Mouse (Mus musculus): ENCODE measurements at regions not wholly inside any gene's neighbourhood (a gene's known extent, or its start where the extent isn't known, plus 50 kb on each side); places are given as distances from the start of the nearest gene placed in this dataset.

- ATAC-seq (ENCODE audit: low FRiP score, low TSS enrichment) = no peak
- no peak for TF ChIP-seq CTCF (IDR thresholded peaks at IDR 0.05; ENCODE audit: low read depth)
- TF ChIP-seq EP300 (optimal IDR thresholded peaks at IDR 0.05) = no peak
Measured at GRCm38 (mm10) chr14:66460795-66461194, 451.8 kb upstream of the Gulo start.

DNA sequence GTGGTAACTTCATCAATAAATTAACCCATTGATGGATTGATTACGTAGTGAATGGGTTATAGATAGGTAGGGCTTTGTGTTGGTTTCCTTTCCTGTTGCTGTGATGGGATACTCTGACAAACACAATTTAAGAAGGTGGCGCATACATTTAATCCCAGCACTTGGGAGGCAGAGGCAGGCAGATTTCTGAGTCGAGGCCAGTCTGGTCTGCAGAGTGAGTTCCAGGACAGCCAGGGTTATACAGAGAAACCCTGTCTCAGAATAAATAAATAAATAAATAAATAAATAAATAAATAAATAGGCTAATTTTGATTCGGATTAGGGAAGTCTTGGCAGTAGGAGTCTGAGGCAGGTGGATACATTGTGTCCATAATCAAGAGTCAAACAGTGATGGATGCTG lies 449.7 kb upstream of the Gulo start:
- ATAC-seq (ENCODE audit: low FRiP score, low TSS enrichment) (no peak), DNase-seq (ENCODE audit: low spot score) (no peak)
- H3K4me3 ChIP-seq (ENCODE audit: low read depth, low read length) = no peak overlapping the region
- no peak overlapping the region for H3K27ac ChIP-seq (replicated peaks)
- H3K4me1 ChIP-seq (replicated peaks; ENCODE audit: control insufficient read depth, insufficient read depth) = no peaks in the 10 kb centered on the region
- no peaks in the 10 kb centered on the region for H3K36me3 ChIP-seq (ENCODE audit: control insufficient read depth, insufficient read depth, low read length)
- no peaks in the 10 kb centered on the region for H3K27me3 ChIP-seq (ENCODE audit: control insufficient read depth, insufficient read depth, low read length)
- no peak overlapping the region for H3K4me2 ChIP-seq (replicated peaks; ENCODE audit: low read depth)
- no peaks in the 10 kb centered on the region for H3K9me3 ChIP-seq (ENCODE audit: control insufficient read depth, low read length)
- no peak overlapping the region for H3K9ac ChIP-seq (ENCODE audit: low read length)
- WGBS = 90% methylated on average over 4 of the region's 4 CpGs
- no peak for TF ChIP-seq CTCF (IDR thresholded peaks at IDR 0.05; ENCODE audit: low read depth)
- no peak for TF ChIP-seq EP300 (optimal IDR thresholded peaks at IDR 0.05)

More at GRCm38 (mm10) chr14:66460795-66461194, 451.8 kb upstream of the Gulo start:
- Histone ChIP-seq H3K27me3 (ENCODE audit: control insufficient read depth, insufficient read depth, low read length) (no peaks in the 10 kb centered on the region), H3K4me1 (replicated peaks; ENCODE audit: control insufficient read depth, insufficient read depth) (no peaks in the 10 kb centered on the region), H3K9ac (ENCODE audit: low read length) (no peak overlapping the region), H3K4me3 (ENCODE audit: low read depth, low read length) (no peak overlapping the region), H3K4me2 (replicated peaks; ENCODE audit: low read depth) (no peak overlapping the region), H3K9me3 (ENCODE audit: control insufficient read depth, low read length) (no peaks in the 10 kb centered on the region), H3K27ac (replicated peaks) (no peak overlapping the region), H3K36me3 (ENCODE audit: control insufficient read depth, insufficient read depth, low read length) (no peaks in the 10 kb centered on the region)
- DNase-seq (ENCODE audit: low spot score) = no peak
- 73% methylated on average over 3 of the region's 3 CpGs for WGBS

DNA sequence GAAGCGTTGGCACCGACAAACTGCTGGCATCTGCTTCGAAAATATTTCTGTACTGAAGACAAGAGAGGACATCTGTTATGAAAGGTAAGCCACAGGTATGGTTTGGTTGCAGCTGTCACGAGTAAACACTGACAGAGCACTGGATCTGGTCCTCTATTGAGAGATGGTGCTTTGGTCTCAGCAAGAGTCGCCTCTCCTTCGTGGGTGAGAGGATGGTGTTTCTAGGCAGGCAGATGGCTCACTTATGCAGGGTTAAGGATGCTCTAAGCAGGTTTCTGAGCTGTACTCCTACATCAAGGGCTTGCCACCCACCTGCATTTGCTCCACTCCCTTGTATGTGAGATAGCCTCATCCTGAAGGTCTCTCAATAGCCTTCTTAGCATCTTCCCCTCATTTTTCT lies 448.3 kb upstream of the Gulo start:
- TF ChIP-seq CTCF (IDR thresholded peaks at IDR 0.05; ENCODE audit: low read depth) (no peak), EP300 (optimal IDR thresholded peaks at IDR 0.05) (no peak)
- Histone ChIP-seq H3K36me3 (ENCODE audit: control insufficient read depth, insufficient read depth, low read length) (no peaks in the 10 kb centered on the region), H3K27me3 (ENCODE audit: control insufficient read depth, insufficient read depth, low read length) (no peaks in the 10 kb centered on the region), H3K4me1 (replicated peaks; ENCODE audit: control insufficient read depth, insufficient read depth) (no peaks in the 10 kb centered on the region), H3K27ac (replicated peaks) (no peak overlapping the region), H3K9me3 (ENCODE audit: control insufficient read depth, low read length) (no peaks in the 10 kb centered on the region), H3K4me3 (ENCODE audit: low read depth, low read length) (no peak overlapping the region), H3K4me2 (replicated peaks; ENCODE audit: low read depth) (no peak overlapping the region), H3K9ac (ENCODE audit: low read length) (no peak overlapping the region)
- DNase-seq (ENCODE audit: low spot score) (no peak), ATAC-seq (ENCODE audit: low FRiP score, low TSS enrichment) (no peak)
- 81% methylated on average over 6 of the region's 6 CpGs for WGBS

- H3K4me2 ChIP-seq (replicated peaks; ENCODE audit: low read depth) = no peak overlapping the region
- DNase-seq (ENCODE audit: low spot score) (no peak), ATAC-seq (ENCODE audit: low FRiP score, low TSS enrichment) (no peak)
- H3K27ac ChIP-seq (replicated peaks) = no peak overlapping the region
- H3K4me1 ChIP-seq (replicated peaks; ENCODE audit: control insufficient read depth, insufficient read depth) = no peaks in the 10 kb centered on the region
- WGBS = 79% methylated on average over 3 of the region's 3 CpGs
- H3K9ac ChIP-seq (ENCODE audit: low read length) = no peak overlapping the region
- no peaks in the 10 kb centered on the region for H3K9me3 ChIP-seq (ENCODE audit: control insufficient read depth, low read length)
- H3K4me3 ChIP-seq (ENCODE audit: low read depth, low read length) = no peak overlapping the region
- H3K27me3 ChIP-seq (ENCODE audit: control insufficient read depth, insufficient read depth, low read length) = no peaks in the 10 kb centered on the region
- no peak for TF ChIP-seq EP300 (optimal IDR thresholded peaks at IDR 0.05)
- no peak for TF ChIP-seq CTCF (IDR thresholded peaks at IDR 0.05; ENCODE audit: low read depth)
- no peaks in the 10 kb centered on the region for H3K36me3 ChIP-seq (ENCODE audit: control insufficient read depth, insufficient read depth, low read length)
Measured at GRCm38 (mm10) chr14:66452828-66453227, 443.8 kb upstream of the Gulo start.

GRCm38 (mm10) chr14:66450351-66450750 lies 441.3 kb upstream of the Gulo start:
- Histone ChIP-seq H3K4me3 (ENCODE audit: low read depth, low read length) (no peak overlapping the region), H3K9me3 (ENCODE audit: control insufficient read depth, low read length) (no peaks in the 10 kb centered on the region), H3K36me3 (ENCODE audit: control insufficient read depth, insufficient read depth, low read length) (no peaks in the 10 kb centered on the region), H3K4me1 (replicated peaks; ENCODE audit: control insufficient read depth, insufficient read depth) (no peaks in the 10 kb centered on the region), H3K4me2 (replicated peaks; ENCODE audit: low read depth) (no peak overlapping the region), H3K27me3 (ENCODE audit: control insufficient read depth, insufficient read depth, low read length) (no peaks in the 10 kb centered on the region), H3K9ac (ENCODE audit: low read length) (no peak overlapping the region), H3K27ac (replicated peaks) (no peak overlapping the region)
- DNase-seq (ENCODE audit: low spot score) (no peak), ATAC-seq (ENCODE audit: low FRiP score, low TSS enrichment) (no peak)
- TF ChIP-seq EP300 (optimal IDR thresholded peaks at IDR 0.05) (no peak), CTCF (IDR thresholded peaks at IDR 0.05; ENCODE audit: low read depth) (no peak)
- WGBS = 46% methylated on average over 10 of the region's 10 CpGs

GRCm38 (mm10) chr14:66442576-66442975 lies 433.6 kb upstream of the Gulo start:
- no peaks in the 10 kb centered on the region for H3K36me3 ChIP-seq (ENCODE audit: control insufficient read depth, insufficient read depth, low read length)
- H3K27me3 ChIP-seq (ENCODE audit: control insufficient read depth, insufficient read depth, low read length) = no peaks in the 10 kb centered on the region
- H3K4me1 ChIP-seq (replicated peaks; ENCODE audit: control insufficient read depth, insufficient read depth) = no peaks in the 10 kb centered on the region
- ATAC-seq (ENCODE audit: low FRiP score, low TSS enrichment) = no peak
- H3K9me3 ChIP-seq (ENCODE audit: control insufficient read depth, low read length) = no peaks in the 10 kb centered on the region
- H3K27ac ChIP-seq (replicated peaks) = no peak overlapping the region
- no peak overlapping the region for H3K9ac ChIP-seq (ENCODE audit: low read length)
- no peak overlapping the region for H3K4me2 ChIP-seq (replicated peaks; ENCODE audit: low read depth)
- 36% methylated on average over 1 of the region's 1 CpGs for WGBS
- no peak for DNase-seq (ENCODE audit: low spot score)
- TF ChIP-seq EP300 (optimal IDR thresholded peaks at IDR 0.05) = no peak
- no peak for TF ChIP-seq CTCF (IDR thresholded peaks at IDR 0.05; ENCODE audit: low read depth)
- no peak overlapping the region for H3K4me3 ChIP-seq (ENCODE audit: low read depth, low read length)
